Mouse (Mus musculus): Measurements from ENCODE around the gene Clpb.
A peak's percentile ranks its signal among the peaks of the same experiment; 100 is the strongest.

Clpb gene

DNA sequence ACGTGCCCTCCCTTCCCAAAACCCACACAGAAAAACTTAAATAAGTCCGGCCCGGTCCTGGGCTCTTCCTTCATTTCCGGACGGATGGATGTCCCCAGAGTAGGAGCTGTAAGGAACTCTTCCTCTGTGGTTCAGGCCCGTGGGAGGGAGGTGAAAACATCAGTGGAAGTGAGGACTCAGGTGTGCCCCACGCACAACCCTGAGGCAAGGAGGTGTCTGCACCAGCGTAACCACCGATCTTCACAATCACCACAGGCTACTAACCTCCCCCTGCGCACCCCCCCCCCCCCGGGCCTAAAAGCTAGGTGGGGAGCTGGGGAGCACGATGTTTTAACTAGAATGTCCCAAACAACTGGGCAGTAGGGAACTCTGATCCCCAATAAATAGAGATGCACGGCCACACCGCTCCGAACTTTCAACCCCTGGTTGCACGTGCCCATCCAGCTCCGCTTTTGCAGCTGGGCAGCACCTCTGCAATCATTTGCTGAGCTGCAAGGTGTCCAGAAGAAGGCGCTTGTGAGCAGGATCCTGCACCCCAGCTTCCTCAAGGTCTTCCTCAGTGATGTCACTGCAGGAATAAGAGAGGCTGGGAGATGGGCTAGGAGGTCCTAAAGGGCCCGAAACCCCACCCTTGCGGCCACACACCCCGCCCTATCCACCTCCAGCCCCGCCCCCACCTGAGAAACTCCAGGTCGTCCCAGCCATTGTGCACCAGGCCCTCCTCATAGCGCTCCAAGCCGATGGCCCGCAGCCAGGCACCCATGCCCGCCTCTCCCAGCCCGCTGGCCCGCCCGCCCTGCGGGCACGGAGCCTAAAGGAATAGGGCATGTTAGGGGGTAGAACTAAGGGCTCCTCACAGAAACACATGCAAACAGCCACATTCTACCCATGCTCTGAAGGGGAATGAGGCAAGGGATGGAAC lies 159.7 kb downstream of the Clpb start:
- peak; percentile 36 for DNase-seq

DNA sequence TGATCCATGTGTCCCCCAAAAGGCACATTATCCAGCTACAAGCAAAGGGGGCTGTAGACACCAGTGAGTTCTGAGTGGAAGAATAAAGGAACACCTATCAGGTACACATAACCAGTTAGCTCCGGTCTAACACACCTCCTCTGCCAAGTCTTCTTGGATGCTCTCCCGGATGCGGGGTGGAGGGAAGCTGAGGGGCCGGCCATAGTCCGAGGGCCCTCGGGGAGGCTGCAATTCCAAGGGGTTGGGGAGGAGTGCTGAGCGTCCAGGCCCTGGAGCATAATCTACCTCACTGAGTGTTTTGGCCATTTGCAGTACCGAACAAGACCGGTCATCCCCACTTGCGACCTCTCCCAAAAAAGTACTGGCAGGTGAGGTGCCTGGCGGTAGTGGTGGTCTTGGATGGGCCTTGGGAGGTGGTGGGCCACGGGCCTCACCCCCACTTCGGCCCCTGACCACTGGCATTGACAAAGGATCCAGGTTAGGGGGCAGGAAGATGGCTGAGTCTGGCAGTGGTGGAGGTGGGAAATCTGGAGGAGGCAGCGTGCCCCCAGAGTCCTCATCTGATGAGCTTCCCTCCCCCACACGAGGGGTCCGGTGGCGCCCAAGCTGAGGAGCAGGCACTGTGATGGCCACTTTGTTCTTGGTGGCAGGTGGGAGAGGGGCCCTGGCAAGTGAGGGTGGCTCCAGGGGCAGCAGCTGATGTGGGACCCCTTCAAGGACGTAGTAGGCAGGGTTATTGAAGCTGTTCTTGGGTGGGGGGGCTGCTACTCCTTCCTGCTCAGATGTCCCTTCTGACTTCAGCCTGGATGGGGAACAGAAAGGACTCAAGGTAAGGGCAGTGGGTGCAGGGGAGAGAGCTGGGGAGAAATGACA lies 160.6 kb downstream of the Clpb start:
- no peak for DNase-seq

- DNase-seq = no peak
Measured at GRCm38 (mm10) chr7:101830373-101830772, 166.9 kb downstream of the Clpb start.

DNA sequence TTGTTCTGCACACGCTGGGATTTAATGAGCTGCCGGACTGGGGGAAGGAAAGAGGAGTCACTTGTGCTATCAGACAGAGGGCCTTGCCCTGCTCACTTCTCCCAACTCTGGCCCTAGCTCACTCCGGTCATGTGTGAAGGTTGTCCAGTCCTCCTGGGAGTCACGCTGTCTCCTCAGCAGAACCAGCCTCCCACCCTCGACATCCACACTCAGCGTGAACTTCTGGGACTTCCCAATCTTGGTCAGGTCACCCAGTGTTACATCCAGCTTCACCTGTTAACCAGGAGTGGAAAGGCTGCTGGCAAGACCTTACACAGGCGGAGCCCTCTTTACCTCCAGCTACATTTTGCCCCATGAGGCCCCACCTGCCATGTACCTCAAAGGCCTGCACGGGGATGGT lies 168.0 kb downstream of the Clpb start:
- no peak for DNase-seq

GRCm38 (mm10) chr7:101832372-101832771 lies 168.9 kb downstream of the Clpb start:
- no peak for DNase-seq

GRCm38 (mm10) chr7:101833352-101833751 lies 169.9 kb downstream of the Clpb start:
- DNase-seq = no peak

GRCm38 (mm10) chr7:101833916-101834584 lies 170.6 kb downstream of the Clpb start:
- DNase-seq = no peak

GRCm38 (mm10) chr7:101834903-101835302 lies 171.5 kb downstream of the Clpb start:
- DNase-seq = peak; percentile 50

GRCm38 (mm10) chr7:101835457-101836109 lies 172.2 kb downstream of the Clpb start:
- DNase-seq = no peak

DNA sequence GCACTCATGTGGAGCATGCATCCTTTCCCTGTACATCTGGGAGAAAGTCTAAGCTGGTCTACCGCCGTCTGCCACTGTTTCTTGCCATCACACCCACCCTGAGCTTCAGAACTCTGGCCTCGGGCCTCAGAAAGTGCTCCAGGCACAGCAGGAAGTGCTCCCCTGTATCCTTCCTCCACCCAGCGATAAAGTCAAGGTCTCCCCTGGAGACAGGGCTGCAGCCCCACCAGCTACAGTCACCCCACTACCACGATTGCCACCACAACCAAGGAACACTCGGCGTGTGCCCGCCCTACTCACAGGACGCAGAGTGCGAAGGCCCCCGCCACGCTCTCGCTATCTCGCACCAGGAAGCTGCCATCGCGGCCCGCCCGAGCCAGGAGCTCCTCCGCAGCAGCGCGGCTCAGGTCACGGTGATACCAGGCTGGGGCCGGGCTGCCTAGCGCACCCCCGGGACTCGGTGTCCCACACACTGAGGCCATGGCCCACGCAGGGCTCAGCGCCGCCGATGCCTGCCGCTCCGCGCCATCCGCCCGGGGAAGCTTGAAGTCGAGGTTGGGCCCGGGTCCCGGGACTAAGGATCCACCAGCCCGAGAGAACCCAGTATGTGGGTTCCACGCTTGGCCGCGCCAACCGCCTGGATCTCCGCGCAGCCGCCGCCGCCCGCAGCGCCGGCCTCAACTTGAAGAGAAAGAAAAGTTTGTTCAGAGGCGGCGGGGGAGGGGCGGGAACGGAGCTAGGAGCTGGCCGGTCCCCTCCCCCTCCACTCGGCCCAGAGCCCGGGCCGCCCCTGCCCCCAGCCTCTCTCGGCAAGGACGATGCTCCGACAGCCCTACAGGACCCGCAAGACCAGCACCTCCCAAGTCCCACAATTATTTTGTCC lies 173.1 kb downstream of the Clpb start:
- DNase-seq = peak; percentile 79

- no peak for DNase-seq
Measured at GRCm38 (mm10) chr7:101837154-101837605, 173.7 kb downstream of the Clpb start.

DNA sequence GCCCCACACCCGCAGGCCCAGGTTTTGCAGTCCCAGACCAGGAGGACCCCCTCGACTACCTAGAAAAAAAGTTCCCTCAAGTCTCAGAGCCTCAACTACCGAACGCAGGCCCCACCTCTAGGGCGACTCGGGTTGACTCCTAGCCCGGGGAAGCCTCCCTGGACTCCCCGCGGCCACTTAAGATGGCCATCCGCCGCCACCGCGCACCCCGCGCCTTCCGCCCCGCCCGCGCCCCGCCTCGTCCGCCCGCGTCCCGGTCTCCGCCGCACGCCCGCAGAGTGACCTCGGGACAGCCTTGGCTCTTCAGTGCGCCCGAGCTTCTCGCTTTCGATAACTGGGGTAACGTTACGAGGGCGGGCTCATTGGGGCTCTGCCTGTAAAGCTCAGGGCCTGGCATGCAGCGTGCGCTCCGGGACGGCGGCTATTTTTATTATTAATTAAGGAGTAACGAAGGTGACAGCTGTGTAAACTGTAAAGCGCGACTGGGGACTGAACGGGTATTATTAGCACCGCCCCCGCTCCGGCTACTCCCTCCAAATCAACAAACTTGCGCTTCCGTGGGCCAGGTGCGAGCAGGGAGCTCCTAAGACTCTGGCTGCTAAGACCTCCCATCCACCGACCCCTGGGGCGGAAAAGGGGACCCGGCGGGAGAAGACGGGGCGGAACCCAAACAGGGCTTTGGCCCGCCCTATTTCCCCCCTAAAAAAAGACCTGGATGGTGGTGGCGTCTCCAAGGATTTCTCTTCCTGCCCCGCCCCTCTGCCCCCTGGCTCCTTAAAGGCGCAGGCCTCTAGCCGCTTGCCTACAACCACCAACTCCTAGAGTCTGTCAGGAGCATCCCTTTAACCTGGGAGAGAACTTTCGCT lies 174.4 kb downstream of the Clpb start, which contains the start of gene Inppl1:
Inppl1 (minus strand) TSS at position 624 of the 866 bp plus-strand sequence.
- peak; percentile 91 for DNase-seq

DNA sequence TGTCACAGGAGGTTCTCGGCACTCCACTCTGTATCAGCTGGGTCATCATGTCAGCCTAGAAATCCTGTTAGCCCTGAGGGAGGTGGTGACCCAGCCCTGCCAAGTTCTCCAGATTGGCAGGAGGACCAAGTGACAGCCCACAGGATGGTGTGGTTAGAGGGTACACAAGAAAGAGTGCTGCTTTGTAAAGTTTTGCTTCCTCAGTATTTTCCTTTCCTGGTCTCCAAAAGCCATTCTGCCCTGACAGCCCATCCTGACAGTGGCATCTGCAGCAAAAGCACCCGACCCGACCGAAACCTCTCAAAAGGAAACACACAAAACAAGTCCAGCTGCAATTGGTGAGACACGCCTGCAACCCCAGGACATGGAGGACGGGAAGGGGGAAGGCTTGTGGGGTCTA lies 180.8 kb downstream of the Clpb start:
- no peak for DNase-seq

All from retina, postnatal 1 day (tissue).